Mouse (Mus musculus): ENCODE data around the gene Brd2. TPM values are rescaled to one million over a fixed set of nuclear protein-coding genes. Genes with fewer than 3 reads are reported as not detected.

Brd2 gene
- polyA plus RNA-seq, 1 experiment from 2014 or later = 137 TPM

- Histone ChIP-seq H3K27ac (replicated peaks) (no peak overlapping the region), H3K27me3 (no peaks in the 10 kb centered on the region), H3K9ac (no peak overlapping the region), H3K4me2 (no peak overlapping the region), H3K4me1 (replicated peaks) (no peaks in the 10 kb centered on the region), H3K9me3 (no peaks in the 10 kb centered on the region), H3K36me3 (no peaks in the 10 kb centered on the region), H3K4me3 (no peak overlapping the region)
- 36% methylated on average over 7 of the region's 7 CpGs for WGBS
- ATAC-seq (ENCODE audit: low read depth) = no peak
Observed at GRCm38 (mm10) chr17:34093199-34093874, 29.1 kb downstream of the Brd2 start.

DNA sequence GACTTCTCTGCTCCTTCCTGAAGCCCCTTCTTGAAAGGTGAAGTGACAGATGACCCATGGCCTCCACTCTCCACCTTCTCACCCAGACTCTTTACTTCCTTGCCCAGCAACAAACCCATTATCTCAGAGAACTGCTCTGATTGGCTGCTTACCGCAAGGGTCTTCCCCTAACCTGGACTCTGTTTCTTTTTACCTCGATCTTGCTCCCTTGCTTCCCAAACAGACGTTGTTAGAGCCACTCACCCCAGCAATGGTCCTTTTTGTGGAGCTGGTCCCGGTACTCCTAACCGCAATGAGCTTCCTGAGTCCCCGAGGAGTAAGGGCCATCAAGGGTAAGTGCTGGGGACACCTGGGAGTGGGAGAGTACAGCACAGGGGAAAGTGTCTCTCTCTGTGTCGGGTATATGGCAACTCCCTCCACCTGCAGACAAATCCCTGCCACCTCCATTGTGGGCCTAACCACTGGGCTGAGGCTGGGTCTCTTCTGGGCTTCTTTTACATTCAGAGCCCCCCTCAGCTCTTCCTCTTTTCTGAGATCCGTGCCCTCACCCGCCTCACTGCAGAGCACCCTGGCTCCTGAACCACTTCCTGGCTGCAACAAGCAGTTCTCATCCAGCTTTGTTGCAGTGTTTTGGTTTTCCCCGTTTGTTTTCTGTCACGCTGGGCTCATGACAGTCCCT is 30.1 kb downstream of the Brd2 start, which contains the start of gene H2-Oa:
Gene H2-Oa, plus strand, starts transcription at position 144 of the 679 bp plus-strand sequence.
- ATAC-seq (ENCODE audit: low read depth) = no peak
- H3K27me3 ChIP-seq = no peaks in the 10 kb centered on the region
- H3K27ac ChIP-seq (replicated peaks) = no peak within 1 kb of the TSS
- H3K4me3 ChIP-seq = no peak within 1 kb of the TSS
- no peaks in the 10 kb centered on the region for H3K9me3 ChIP-seq
- H3K4me1 ChIP-seq (replicated peaks) = no peaks in the 10 kb centered on the region
- WGBS = 42% methylated on average over 11 of the region's 11 CpGs
- H3K4me2 ChIP-seq = no peak within 1 kb of the TSS
- no peaks in the 10 kb centered on the region for H3K36me3 ChIP-seq
- no peak within 1 kb of the TSS for H3K9ac ChIP-seq

GRCm38 (mm10) chr17:34090923-34091322 is 31.5 kb downstream of the Brd2 start:
- WGBS = 54% methylated on average over 7 of the region's 7 CpGs
- no peaks in the 10 kb centered on the region for H3K9me3 ChIP-seq
- no peak overlapping the region for H3K9ac ChIP-seq
- no peak overlapping the region for H3K4me3 ChIP-seq
- H3K4me1 ChIP-seq (replicated peaks) = no peaks in the 10 kb centered on the region
- no peaks in the 10 kb centered on the region for H3K36me3 ChIP-seq
- no peaks in the 10 kb centered on the region for H3K27me3 ChIP-seq
- H3K27ac ChIP-seq (replicated peaks) = no peak overlapping the region
- no peak overlapping the region for H3K4me2 ChIP-seq
- ATAC-seq (ENCODE audit: low read depth) = no peak

- no peak for ATAC-seq (ENCODE audit: low read depth)
- no peaks in the 10 kb centered on the region for H3K36me3 ChIP-seq
- WGBS = 83% methylated on average over 11 of the region's 11 CpGs
- no peak overlapping the region for H3K9ac ChIP-seq
- H3K4me3 ChIP-seq = no peak overlapping the region
- H3K9me3 ChIP-seq = no peaks in the 10 kb centered on the region
- H3K4me2 ChIP-seq = no peak overlapping the region
- H3K4me1 ChIP-seq (replicated peaks) = peaks cover 1% of the 10 kb centered on the region; the same call in 1 of the 2 replicates
- no peaks in the 10 kb centered on the region for H3K27me3 ChIP-seq
- no peak overlapping the region for H3K27ac ChIP-seq (replicated peaks)
Observed at GRCm38 (mm10) chr17:34088124-34088523, 34.3 kb downstream of the Brd2 start.

DNA sequence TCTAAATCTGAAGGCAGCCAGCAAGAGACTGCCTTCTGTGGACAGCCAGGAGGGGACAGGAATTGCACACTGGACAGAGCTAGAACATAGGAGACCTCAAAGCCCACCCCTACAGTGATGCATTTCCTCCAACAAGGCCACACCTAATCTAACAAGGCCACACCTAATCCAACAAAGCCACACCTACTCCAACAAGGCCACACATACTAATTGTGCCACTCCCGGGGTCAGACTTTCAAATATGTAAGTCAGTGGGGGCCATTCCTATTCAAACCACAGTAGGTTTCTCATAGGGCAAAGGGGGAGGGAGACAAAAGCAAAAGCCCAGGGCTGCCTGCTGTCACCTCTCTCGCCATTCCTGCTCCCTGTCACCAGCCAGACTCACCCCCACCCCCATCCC is 35.0 kb downstream of the Brd2 start:
- H3K4me2 ChIP-seq = no peak overlapping the region
- H3K36me3 ChIP-seq = no peaks in the 10 kb centered on the region
- H3K9me3 ChIP-seq = no peaks in the 10 kb centered on the region
- H3K4me1 ChIP-seq (replicated peaks) = peaks cover 5% of the 10 kb centered on the region; the same call in 1 of the 2 replicates
- H3K27ac ChIP-seq (replicated peaks) = no peak overlapping the region
- no peak overlapping the region for H3K9ac ChIP-seq
- 49% methylated on average over 2 of the region's 2 CpGs for WGBS
- no peak overlapping the region for H3K4me3 ChIP-seq
- no peak for ATAC-seq (ENCODE audit: low read depth)
- H3K27me3 ChIP-seq = no peaks in the 10 kb centered on the region

DNA sequence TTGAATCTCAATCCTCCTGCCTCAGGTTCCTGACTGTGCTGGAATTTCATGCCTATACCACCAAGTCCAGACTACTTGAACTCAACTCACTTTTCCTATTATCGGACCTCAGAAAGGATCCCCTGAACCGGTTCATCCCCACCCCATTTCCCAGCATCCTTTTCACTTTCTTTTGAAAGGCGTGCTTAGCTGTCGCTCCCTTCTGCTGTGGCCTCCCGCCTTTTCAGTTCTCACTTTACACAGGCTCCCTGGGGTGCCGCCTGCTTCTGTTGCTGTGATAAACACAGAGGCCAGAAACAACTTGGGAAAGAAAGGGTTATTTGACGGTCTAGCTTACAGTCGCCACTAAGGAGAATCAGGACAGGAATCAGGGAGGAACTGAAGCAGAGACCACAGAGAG is 39.3 kb downstream of the Brd2 start:
- H3K4me3 ChIP-seq = no peak overlapping the region
- 0 out of 2 replicates have a peak overlapping the region, but pooled peaks have one; percentile 9 for H3K4me2 ChIP-seq
- H3K27ac ChIP-seq (replicated peaks) = no peak overlapping the region
- no peaks in the 10 kb centered on the region for H3K36me3 ChIP-seq
- H3K27me3 ChIP-seq = no peaks in the 10 kb centered on the region
- WGBS = 2% methylated on average over 8 of the region's 8 CpGs
- peaks cover 5% of the 10 kb centered on the region; the same call in 1 of the 2 replicates for H3K4me1 ChIP-seq (replicated peaks)
- no peaks in the 10 kb centered on the region for H3K9me3 ChIP-seq
- no peak for ATAC-seq (ENCODE audit: low read depth)
- no peak overlapping the region for H3K9ac ChIP-seq

GRCm38 (mm10) chr17:34079621-34080020 is 42.8 kb downstream of the Brd2 start:
- 30% methylated on average over 5 of the region's 5 CpGs for WGBS
- Histone ChIP-seq H3K4me1 (replicated peaks) (peaks cover 5% of the 10 kb centered on the region; the same call in 1 of the 2 replicates), H3K4me3 (no peak overlapping the region), H3K36me3 (no peaks in the 10 kb centered on the region), H3K27ac (replicated peaks) (no peak overlapping the region), H3K4me2 (no peak overlapping the region), H3K27me3 (peaks cover 17% of the 10 kb centered on the region), H3K9me3 (no peaks in the 10 kb centered on the region), H3K9ac (no peak overlapping the region)
- ATAC-seq (ENCODE audit: low read depth) = peak; percentile 86

DNA sequence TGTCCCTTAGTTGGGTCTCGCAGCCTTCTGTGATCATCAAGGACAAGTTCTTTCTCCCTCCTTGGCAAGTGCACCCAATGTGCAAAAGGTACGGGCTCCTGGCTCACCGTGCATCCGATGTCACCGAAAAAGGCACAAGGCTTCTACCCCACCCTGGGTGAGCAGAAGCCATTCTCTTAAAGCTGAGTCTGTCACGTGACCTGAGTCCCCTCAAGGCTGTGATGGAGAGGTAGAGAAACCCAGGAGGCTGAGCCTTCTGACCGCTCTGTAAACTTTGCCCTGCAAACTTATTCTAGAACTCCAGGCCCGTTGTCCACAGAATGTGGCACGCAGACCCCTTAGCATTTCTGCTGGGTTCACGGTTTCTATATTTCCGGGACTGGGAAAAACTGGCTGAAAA is 43.4 kb downstream of the Brd2 start:
- Histone ChIP-seq H3K4me2 (no peak overlapping the region), H3K27me3 (peaks cover 17% of the 10 kb centered on the region), H3K4me1 (replicated peaks) (peaks cover 5% of the 10 kb centered on the region; the same call in 1 of the 2 replicates), H3K36me3 (no peaks in the 10 kb centered on the region), H3K4me3 (no peak overlapping the region), H3K9ac (no peak overlapping the region), H3K27ac (replicated peaks) (no peak overlapping the region), H3K9me3 (no peaks in the 10 kb centered on the region)
- no peak for ATAC-seq (ENCODE audit: low read depth)
- WGBS = 92% methylated on average over 11 of the region's 11 CpGs

DNA sequence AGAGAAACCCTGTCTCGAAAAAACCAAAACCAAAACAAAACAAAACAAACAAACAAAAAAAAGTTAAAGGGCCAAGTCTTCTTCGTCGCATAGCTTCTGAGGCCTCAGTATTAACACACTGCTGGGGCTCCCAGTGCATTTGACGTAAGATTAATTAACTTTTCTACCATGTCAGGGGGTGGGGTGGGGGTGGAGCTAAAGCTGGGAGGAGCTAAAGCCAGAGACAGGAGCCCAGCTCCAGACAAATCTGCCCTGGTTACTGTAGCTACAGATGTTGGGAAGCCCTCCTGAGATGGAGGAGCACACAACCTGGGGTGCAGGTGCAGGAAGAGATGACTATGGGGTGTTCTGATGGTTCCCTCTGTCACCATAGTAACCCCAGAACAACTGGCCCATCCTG is 44.3 kb downstream of the Brd2 start:
- Histone ChIP-seq H3K27ac (replicated peaks) (no peak overlapping the region), H3K36me3 (no peaks in the 10 kb centered on the region), H3K9ac (no peak overlapping the region), H3K4me3 (no peak overlapping the region), H3K4me2 (no peak overlapping the region), H3K9me3 (no peaks in the 10 kb centered on the region), H3K27me3 (peaks cover 17% of the 10 kb centered on the region), H3K4me1 (replicated peaks) (peaks cover 4% of the 10 kb centered on the region; the same call in 1 of the 2 replicates)
- WGBS = 64% methylated on average over 4 of the region's 4 CpGs
- ATAC-seq (ENCODE audit: low read depth) = no peak

- H3K4me1 ChIP-seq (replicated peaks) = no peaks in the 10 kb centered on the region
- H3K9me3 ChIP-seq = no peaks in the 10 kb centered on the region
- 2% methylated on average over 9 of the region's 9 CpGs for WGBS
- H3K27ac ChIP-seq (replicated peaks) = no peak overlapping the region
- peaks cover 17% of the 10 kb centered on the region for H3K27me3 ChIP-seq
- H3K9ac ChIP-seq = no peak overlapping the region
- no peak overlapping the region for H3K4me3 ChIP-seq
- no peaks in the 10 kb centered on the region for H3K36me3 ChIP-seq
- ATAC-seq (ENCODE audit: low read depth) = no peak
- no peak overlapping the region for H3K4me2 ChIP-seq
Observed at GRCm38 (mm10) chr17:34077549-34077948, 44.9 kb downstream of the Brd2 start.

DNA sequence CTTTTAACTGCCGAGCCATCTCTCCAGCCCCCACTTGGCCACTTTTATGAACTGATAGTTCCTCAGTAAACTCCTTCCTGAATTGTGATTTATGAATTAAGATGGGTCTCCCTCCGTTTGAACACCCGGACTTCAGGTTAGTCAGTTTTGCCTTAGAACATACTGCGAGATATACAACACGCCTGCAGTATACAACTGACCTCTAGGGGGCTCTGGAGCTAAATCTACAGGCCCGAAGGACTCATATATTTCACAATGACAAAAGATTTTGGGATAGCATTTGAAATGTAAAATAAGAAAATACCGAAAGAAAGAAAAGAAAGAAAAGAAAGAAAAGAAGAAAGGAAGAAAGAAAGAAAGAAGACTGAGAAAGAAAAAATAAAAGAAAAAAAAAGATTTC is 47.2 kb downstream of the Brd2 start:
- H3K4me3 ChIP-seq = no peak overlapping the region
- WGBS = 47% methylated on average over 7 of the region's 7 CpGs
- H3K4me2 ChIP-seq = no peak overlapping the region
- no peaks in the 10 kb centered on the region for H3K4me1 ChIP-seq (replicated peaks)
- peaks cover 17% of the 10 kb centered on the region for H3K27me3 ChIP-seq
- no peaks in the 10 kb centered on the region for H3K9me3 ChIP-seq
- no peak overlapping the region for H3K27ac ChIP-seq (replicated peaks)
- no peak for ATAC-seq (ENCODE audit: low read depth)
- H3K36me3 ChIP-seq = no peaks in the 10 kb centered on the region
- H3K9ac ChIP-seq = no peak overlapping the region

- Histone ChIP-seq H3K9me3 (no peaks in the 10 kb centered on the region), H3K4me2 (no peak overlapping the region), H3K9ac (no peak overlapping the region), H3K27ac (replicated peaks) (no peak overlapping the region), H3K36me3 (no peaks in the 10 kb centered on the region), H3K4me1 (replicated peaks) (no peaks in the 10 kb centered on the region), H3K27me3 (peaks cover 14% of the 10 kb centered on the region), H3K4me3 (no peak overlapping the region)
- 71% methylated on average over 5 of the region's 5 CpGs for WGBS
- ATAC-seq (ENCODE audit: low read depth) = no peak
Observed at GRCm38 (mm10) chr17:34072091-34072490, 50.3 kb downstream of the Brd2 start.

Data from neural tube, embryonic 13.5 days (tissue).